Mouse (Mus musculus): Measurements from ENCODE around the gene Zc2hc1b. TPM values are rescaled to one million over a fixed set of nuclear protein-coding genes. Genes with fewer than 3 reads are reported as not detected.

The Zc2hc1b gene
- total and polyA plus RNA-seq, 2 experiments from 2014 or later = not detected

DNA sequence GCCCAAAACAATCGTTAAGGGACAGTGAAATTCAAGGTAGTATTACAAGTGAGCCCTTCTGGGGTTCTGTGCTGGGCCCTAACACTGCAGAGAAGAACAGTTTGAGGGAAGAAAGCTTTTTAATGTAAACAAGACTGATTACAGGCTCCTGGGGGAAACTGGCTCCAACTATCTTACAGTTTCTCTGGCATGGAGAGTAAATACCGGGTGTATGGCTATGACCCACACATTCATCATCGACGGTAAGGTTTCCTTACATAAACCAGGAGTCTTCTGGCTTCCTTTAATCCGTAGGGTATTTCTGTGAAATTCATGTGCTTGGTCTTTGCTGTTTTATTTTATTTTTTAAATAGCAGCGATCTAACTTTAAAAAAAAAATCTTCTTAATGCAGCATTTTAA is 35.0 kb upstream of the Zc2hc1b start:
- Histone ChIP-seq H3K4me3 (ENCODE audit: low read depth, low read length) (no peak overlapping the region), H3K27ac (ENCODE audit: low read depth) (no peak overlapping the region), H3K9me3 (replicated peaks; ENCODE audit: control insufficient read depth, low read length) (no peaks in the 10 kb centered on the region), H3K9ac (replicated peaks; ENCODE audit: low read depth, low read length) (no peak overlapping the region), H3K36me3 (replicated peaks; ENCODE audit: control insufficient read depth, insufficient read depth, low read length) (peaks cover 32% of the 10 kb centered on the region; the same call in 1 of the 2 replicates), H3K4me2 (ENCODE audit: low read depth, low read length) (no peak overlapping the region), H3K27me3 (ENCODE audit: control insufficient read depth, insufficient read depth, low read length) (no peaks in the 10 kb centered on the region), H3K4me1 (ENCODE audit: control insufficient read depth, insufficient read depth) (peaks cover 25% of the 10 kb centered on the region)
- no peak for ATAC-seq (ENCODE audit: insufficient read depth, low read depth)
- no peak for TF ChIP-seq CTCF (IDR thresholded peaks at IDR 0.05; ENCODE audit: low read depth)
- TF ChIP-seq EP300 (IDR thresholded peaks at IDR 0.05; ENCODE audit: low read depth) = no peak
- WGBS = 65% methylated on average over 6 of the region's 6 CpGs
- no peak for DNase-seq (ENCODE audit: low spot score)

DNA sequence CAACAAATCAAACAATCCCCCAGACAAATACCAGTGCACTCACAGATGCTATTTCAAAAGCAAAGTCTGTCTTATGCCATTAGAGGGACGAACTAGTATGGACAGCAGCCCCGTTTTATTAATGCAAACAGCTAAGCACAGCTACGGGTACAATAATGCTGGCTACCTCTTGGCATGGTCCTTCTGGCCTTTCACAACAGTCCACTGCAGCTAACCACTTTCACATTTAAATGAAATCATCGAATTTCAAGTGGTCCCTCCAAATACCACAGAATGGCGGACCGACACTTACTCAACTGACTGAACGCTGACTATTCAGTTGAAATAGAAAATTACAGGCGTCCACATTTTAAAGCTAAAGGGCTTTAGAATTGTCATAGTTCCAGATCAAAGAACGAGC is 34.5 kb upstream of the Zc2hc1b start:
- ATAC-seq (ENCODE audit: insufficient read depth, low read depth) (no peak), DNase-seq (ENCODE audit: low spot score) (no peak)
- no peaks in the 10 kb centered on the region for H3K9me3 ChIP-seq (replicated peaks; ENCODE audit: control insufficient read depth, low read length)
- TF ChIP-seq EP300 (IDR thresholded peaks at IDR 0.05; ENCODE audit: low read depth) = no peak
- no peak for TF ChIP-seq CTCF (IDR thresholded peaks at IDR 0.05; ENCODE audit: low read depth)
- H3K4me3 ChIP-seq (ENCODE audit: low read depth, low read length) = no peak overlapping the region
- H3K27me3 ChIP-seq (ENCODE audit: control insufficient read depth, insufficient read depth, low read length) = no peaks in the 10 kb centered on the region
- H3K4me2 ChIP-seq (ENCODE audit: low read depth, low read length) = no peak overlapping the region
- H3K27ac ChIP-seq (ENCODE audit: low read depth) = no peak overlapping the region
- peaks cover 25% of the 10 kb centered on the region for H3K4me1 ChIP-seq (ENCODE audit: control insufficient read depth, insufficient read depth)
- H3K9ac ChIP-seq (replicated peaks; ENCODE audit: low read depth, low read length) = no peak overlapping the region
- 78% methylated on average over 9 of the region's 9 CpGs for WGBS
- peaks cover 28% of the 10 kb centered on the region; the same call in 1 of the 2 replicates for H3K36me3 ChIP-seq (replicated peaks; ENCODE audit: control insufficient read depth, insufficient read depth, low read length)

DNA sequence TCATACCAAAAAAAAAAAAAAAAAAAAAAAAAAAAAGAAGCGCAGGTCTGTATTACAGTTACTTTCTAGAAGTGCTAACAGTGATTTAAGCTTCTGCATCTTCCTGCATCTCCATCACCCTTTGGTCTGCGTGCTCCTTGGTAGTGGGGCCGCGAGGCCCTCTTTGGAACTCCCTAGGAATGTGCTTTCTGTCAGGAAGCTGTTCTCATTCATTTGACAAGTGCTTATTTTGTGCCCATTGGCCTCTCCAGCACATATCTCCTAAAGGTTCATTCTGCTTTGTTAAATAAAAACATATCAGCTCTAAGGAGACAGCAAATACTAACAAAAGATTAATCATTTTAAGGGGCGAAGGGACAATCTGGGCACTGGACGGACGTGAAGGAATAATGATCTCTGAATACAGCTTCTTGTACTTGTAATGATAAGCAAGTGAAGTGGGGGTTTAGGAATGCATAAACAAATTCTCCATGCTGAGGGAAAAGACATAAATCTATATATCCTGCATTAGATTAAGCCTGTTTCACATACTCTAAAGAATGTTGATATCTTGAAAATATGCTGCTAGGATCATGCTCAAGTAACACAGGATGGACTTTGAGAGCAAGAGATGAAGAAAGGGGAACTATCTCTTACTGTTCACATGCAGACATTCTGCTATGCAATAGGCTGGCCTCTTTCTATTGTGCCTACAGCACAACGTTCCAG is 32.3 kb upstream of the Zc2hc1b start:
- Histone ChIP-seq H3K4me1 (ENCODE audit: control insufficient read depth, insufficient read depth) (peaks cover 25% of the 10 kb centered on the region), H3K4me3 (ENCODE audit: low read depth, low read length) (no peak overlapping the region), H3K27me3 (ENCODE audit: control insufficient read depth, insufficient read depth, low read length) (no peaks in the 10 kb centered on the region), H3K36me3 (replicated peaks; ENCODE audit: control insufficient read depth, insufficient read depth, low read length) (peaks cover 17% of the 10 kb centered on the region; the same call in 1 of the 2 replicates), H3K4me2 (ENCODE audit: low read depth, low read length) (no peak overlapping the region), H3K9me3 (replicated peaks; ENCODE audit: control insufficient read depth, low read length) (no peaks in the 10 kb centered on the region), H3K27ac (ENCODE audit: low read depth) (no peak overlapping the region), H3K9ac (replicated peaks; ENCODE audit: low read depth, low read length) (no peak overlapping the region)
- WGBS = 39% methylated on average over 8 of the region's 8 CpGs
- ATAC-seq (ENCODE audit: insufficient read depth, low read depth) (no peak), DNase-seq (ENCODE audit: low spot score) (no peak)
- TF ChIP-seq CTCF (IDR thresholded peaks at IDR 0.05; ENCODE audit: low read depth) (no peak), EP300 (IDR thresholded peaks at IDR 0.05; ENCODE audit: low read depth) (no peak)

DNA sequence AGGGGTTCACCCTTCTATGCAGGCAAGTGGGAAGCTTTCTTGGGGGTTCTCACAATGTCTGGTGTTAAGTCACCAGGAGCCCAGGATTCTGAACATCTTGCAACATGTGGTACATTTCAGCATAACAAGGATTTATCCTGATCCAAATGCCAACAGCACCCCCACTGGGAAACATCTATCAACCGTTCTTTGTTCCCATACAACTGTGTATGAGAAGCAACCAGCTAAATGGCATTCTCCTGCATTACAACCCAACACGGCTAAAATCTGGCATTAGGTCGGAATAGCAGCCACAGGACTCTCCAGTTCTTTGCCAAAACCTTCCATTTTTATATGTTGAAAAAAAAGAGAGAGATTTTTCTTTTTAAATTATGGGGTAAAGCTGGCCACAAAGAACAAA is 31.7 kb upstream of the Zc2hc1b start:
- no peak overlapping the region for H3K9ac ChIP-seq (replicated peaks; ENCODE audit: low read depth, low read length)
- no peaks in the 10 kb centered on the region for H3K9me3 ChIP-seq (replicated peaks; ENCODE audit: control insufficient read depth, low read length)
- H3K4me2 ChIP-seq (ENCODE audit: low read depth, low read length) = no peak overlapping the region
- H3K27ac ChIP-seq (ENCODE audit: low read depth) = no peak overlapping the region
- peaks cover 17% of the 10 kb centered on the region; the same call in 1 of the 2 replicates for H3K36me3 ChIP-seq (replicated peaks; ENCODE audit: control insufficient read depth, insufficient read depth, low read length)
- TF ChIP-seq EP300 (IDR thresholded peaks at IDR 0.05; ENCODE audit: low read depth) (no peak), CTCF (IDR thresholded peaks at IDR 0.05; ENCODE audit: low read depth) (no peak)
- no peak for DNase-seq (ENCODE audit: low spot score)
- WGBS = 71% methylated on average over 3 of the region's 3 CpGs
- no peak for ATAC-seq (ENCODE audit: insufficient read depth, low read depth)
- peaks cover 24% of the 10 kb centered on the region for H3K4me1 ChIP-seq (ENCODE audit: control insufficient read depth, insufficient read depth)
- H3K4me3 ChIP-seq (ENCODE audit: low read depth, low read length) = no peak overlapping the region
- no peaks in the 10 kb centered on the region for H3K27me3 ChIP-seq (ENCODE audit: control insufficient read depth, insufficient read depth, low read length)

DNA sequence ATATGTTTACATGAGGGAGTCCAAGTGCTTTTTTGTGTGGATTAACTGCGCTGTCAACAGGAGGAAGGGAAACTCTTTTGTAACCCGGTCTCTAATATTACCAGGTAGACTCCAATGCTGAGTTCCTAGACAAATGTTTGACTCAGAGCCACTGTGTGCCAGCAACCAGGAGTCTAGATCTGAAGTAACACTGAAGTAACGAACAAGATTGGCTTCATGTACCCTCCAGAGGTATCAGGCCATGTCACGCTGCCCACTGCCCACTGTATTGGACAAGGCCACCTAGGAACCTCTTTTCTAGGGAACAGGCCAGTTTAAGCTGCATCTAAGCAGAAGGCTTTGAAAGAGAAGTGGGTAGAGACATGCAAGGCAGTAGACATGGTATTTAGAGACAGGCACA is 31.2 kb upstream of the Zc2hc1b start:
- Histone ChIP-seq H3K9ac (replicated peaks; ENCODE audit: low read depth, low read length) (no peak overlapping the region), H3K27me3 (ENCODE audit: control insufficient read depth, insufficient read depth, low read length) (no peaks in the 10 kb centered on the region), H3K4me3 (ENCODE audit: low read depth, low read length) (no peak overlapping the region), H3K27ac (ENCODE audit: low read depth) (no peak overlapping the region), H3K9me3 (replicated peaks; ENCODE audit: control insufficient read depth, low read length) (no peaks in the 10 kb centered on the region), H3K4me1 (ENCODE audit: control insufficient read depth, insufficient read depth) (peaks cover 20% of the 10 kb centered on the region), H3K4me2 (ENCODE audit: low read depth, low read length) (no peak overlapping the region), H3K36me3 (replicated peaks; ENCODE audit: control insufficient read depth, insufficient read depth, low read length) (peaks cover 17% of the 10 kb centered on the region; the same call in 1 of the 2 replicates)
- 96% methylated on average over 4 of the region's 4 CpGs for WGBS
- DNase-seq (ENCODE audit: low spot score) = no peak
- TF ChIP-seq EP300 (IDR thresholded peaks at IDR 0.05; ENCODE audit: low read depth) (no peak), CTCF (IDR thresholded peaks at IDR 0.05; ENCODE audit: low read depth) (no peak)
- ATAC-seq (ENCODE audit: insufficient read depth, low read depth) = no peak
